Comparison of ENCODE assay signal across 15 mouse cellular contexts in genomic region chr5:17116072-17116471, GRCm38 (mm10).
DNase-seq lines count a peak whose midpoint lies in the region; ATAC-seq and TF ChIP-seq lines count a peak whose summit lies in the region.
"Had no signal": no experiment of that assay in that cellular context is flagged by ENCODE, and none has a peak within 500 bp of the region (broad histone marks: within the 10 kb centered on the region; RNA-seq: fewer than 3 reads in every experiment).

No protein-coding gene starts in this region.

- no peak overlapping the region for H3K27ac ChIP-seq in kidney, postnatal 0 days
- 0 out of 2 replicates have a peak overlapping the region, but pooled peaks have one; percentile 6 for H3K27ac ChIP-seq in lung, embryonic 16.5 days (ENCODE audit: low read length)
- H3K27ac ChIP-seq: hindbrain, embryonic 10.5 days; limb, embryonic 12.5 days; midbrain, embryonic 13.5 days had no signal

- H3K27me3 ChIP-seq in kidney, postnatal 0 days (ENCODE audit: insufficient read depth, low read length) = no peaks in the 10 kb centered on the region
- no peaks in the 10 kb centered on the region for H3K27me3 ChIP-seq in lung, embryonic 16.5 days (ENCODE audit: control insufficient read depth, insufficient read depth, low read depth, low read length)
- H3K27me3 ChIP-seq: limb, embryonic 12.5 days; midbrain, embryonic 13.5 days had no signal

- H3K4me1 ChIP-seq in kidney, postnatal 0 days (replicated peaks; ENCODE audit: insufficient read depth, low read length) = no peaks in the 10 kb centered on the region
- no peaks in the 10 kb centered on the region for H3K4me1 ChIP-seq in lung, embryonic 16.5 days (replicated peaks; ENCODE audit: control insufficient read depth, insufficient read depth, low read length)
- H3K4me1 ChIP-seq: hindbrain, embryonic 10.5 days; limb, embryonic 12.5 days; midbrain, embryonic 13.5 days had no signal

- DNase-seq in gastrocnemius, postnatal 25 days = peak; percentile 8
- no peak for DNase-seq in gastrocnemius, postnatal 4 days (ENCODE audit: low spot score in 2 of 2)
- peak; percentile 72 for DNase-seq in kidney, postnatal 0 days (ENCODE audit: low spot score)
- DNase-seq in kidney, adult 11 months = no peak
- peak; percentile 19 for DNase-seq in Muller cell, postnatal 12 days (ENCODE audit: inconsistent ontology term)
- no peak for DNase-seq in thymus, postnatal 25 days
- DNase-seq in adrenal gland, postnatal 4 days (ENCODE audit: low spot score in 2 of 2) = no peak
- DNase-seq: adrenal gland, postnatal 25 days; cerebellum, postnatal 36 days; liver, postnatal 0 days; thymus, adult 18-20 months had no signal

- no peak for TF ChIP-seq CTCF in kidney, postnatal 0 days (IDR thresholded peaks at IDR 0.05; ENCODE audit: low read depth)

- no peak overlapping the region for H3K9ac ChIP-seq in kidney, postnatal 0 days (ENCODE audit: low read depth, low read length)
- H3K9ac ChIP-seq in lung, embryonic 16.5 days (ENCODE audit: low read length) = no peak overlapping the region
- H3K9ac ChIP-seq: limb, embryonic 12.5 days; liver, postnatal 0 days; midbrain, embryonic 13.5 days had no signal

- WGBS in kidney, postnatal 0 days = 47% methylated on average over 3 of the region's 3 CpGs
- 15% methylated on average over 3 of the region's 3 CpGs for WGBS in lung, embryonic 16.5 days

- H3K4me2 ChIP-seq in kidney, postnatal 0 days (ENCODE audit: low read length) = no peak overlapping the region
- H3K4me2 ChIP-seq in lung, embryonic 16.5 days (ENCODE audit: low read depth, low read length) = no peak overlapping the region
- H3K4me2 ChIP-seq: limb, embryonic 12.5 days; midbrain, embryonic 13.5 days had no signal

- no peak for ATAC-seq in kidney, postnatal 0 days (replicated peaks; ENCODE audit: low FRiP score, low read depth)
- ATAC-seq in lung, embryonic 16.5 days (ENCODE audit: low read depth) = peak; percentile 98
- ATAC-seq: liver, postnatal 0 days; midbrain, embryonic 13.5 days had no signal

- no peaks in the 10 kb centered on the region for H3K36me3 ChIP-seq in kidney, postnatal 0 days (ENCODE audit: insufficient read depth, low read length)
- H3K36me3 ChIP-seq in lung, embryonic 16.5 days (ENCODE audit: control insufficient read depth, insufficient read depth, low read length) = no peaks in the 10 kb centered on the region
- H3K36me3 ChIP-seq: hindbrain, embryonic 10.5 days; limb, embryonic 12.5 days; midbrain, embryonic 13.5 days had no signal

- H3K4me3 ChIP-seq in kidney, postnatal 0 days (replicated peaks; ENCODE audit: low read depth, low read length) = no peak overlapping the region
- no peak overlapping the region for H3K4me3 ChIP-seq in lung, embryonic 16.5 days (ENCODE audit: low read length)
- H3K4me3 ChIP-seq: hindbrain, embryonic 10.5 days; limb, embryonic 12.5 days; midbrain, embryonic 13.5 days had no signal

- H3K9me3 ChIP-seq in kidney, postnatal 0 days (replicated peaks; ENCODE audit: low read length) = no peaks in the 10 kb centered on the region
- H3K9me3 ChIP-seq in lung, embryonic 16.5 days (ENCODE audit: control insufficient read depth, low read length) = no peaks in the 10 kb centered on the region
- H3K9me3 ChIP-seq: hindbrain, embryonic 10.5 days; limb, embryonic 12.5 days; midbrain, embryonic 13.5 days had no signal

Comparison
In these comparisons a context has a peak if more than half of its experiments do, and no peak if none do; other contexts are left out.
1. DNase-seq: peak in gastrocnemius, postnatal 25 days (single experiment), kidney, postnatal 0 days (single experiment) and Muller cell, postnatal 12 days (single experiment); none in gastrocnemius, postnatal 4 days (0 of 2), kidney, adult 11 months (single experiment), thymus, postnatal 25 days (single experiment) and adrenal gland, postnatal 4 days (0 of 2).